Mouse (Mus musculus) brain, embryonic 14.5 days (tissue): ENCODE results near the gene Olfr97.

ENCODE experiments used
- CTCF ChIP-seq: fragments of 200-500 bp; IDR thresholded peaks from 2 replicates; pipeline ENCODE4 v1.5.1; 2012; ENCODE audit warnings: inconsistent platforms, mild to moderate bottlenecking, moderate library complexity, borderline replicate concordance; ENCODE audit not compliant: insufficient read depth, insufficient read length; ENCODE audit errors: extremely low read depth
- POLR2A ChIP-seq: fragments of 200-500 bp; IDR thresholded peaks from 2 replicates; pipeline ENCODE4 v1.6.1; 2012; ENCODE audit warnings: mild to moderate bottlenecking, inconsistent platforms, borderline replicate concordance; ENCODE audit not compliant: poor library complexity, insufficient read depth, insufficient read length, severe bottlenecking; ENCODE audit errors: extremely low read depth

- no peak for TF ChIP-seq CTCF
- TF ChIP-seq POLR2A: no peak
Measured at GRCm38 (mm10) chr17:37283360-37283759, 46.2 kb upstream of the Olfr97 start, which contains the start of gene Olfr99.
